Mouse (Mus musculus) olfactory bulb, adult 2 months (tissue): ENCODE data around the gene Ptpn11.

ENCODE experiments used
- CTCF ChIP-seq: fragments of 200-500 bp; IDR thresholded peaks from 2 replicates; pipeline ENCODE4 v1.5.1; 2012; ENCODE audit warnings: low read depth, mild to moderate bottlenecking, low read length, moderate library complexity; ENCODE audit not compliant: insufficient read depth
- POLR2A ChIP-seq: fragments of 200-500 bp; IDR thresholded peaks from 2 replicates; pipeline ENCODE4 v1.6.1; 2012; ENCODE audit warnings: mild to moderate bottlenecking, low read depth, low read length, moderate library complexity; ENCODE audit not compliant: insufficient read depth

GRCm38 (mm10) chr5:121162923-121163322, 28.3 kb downstream of the Ptpn11 start:
- TF ChIP-seq CTCF (no peak), POLR2A (no peak)
